Mouse (Mus musculus) kidney, embryonic 15.5 days (tissue): ENCODE results near the gene Tex13b. TPM values are rescaled to one million over a fixed set of nuclear protein-coding genes. Genes with fewer than 3 reads are reported as not detected.

Experiments used
- polyA plus RNA-seq: library from polyadenylated mRNA; unstranded; fragments of >200 nt; fragmentation: Nextera tagmentation; extraction: Ambion mirVana; gene quantifications from 2 replicates; pipeline ENCODE4 v1.2.1, GENCODE M21; 2015

Tex13b gene
- polyA plus RNA-seq, 1 experiment from 2014 or later: 0.14 TPM

Other genes with a start within 250 kb of the Tex13b start
- gene Tsc22d3, start 212.8 kb downstream of the Tex13b start, polyA plus RNA-seq: 98.2 and 98.7 TPM in 2 replicates
- gene Mid2, start 148.8 kb downstream of the Tex13b start, polyA plus RNA-seq: 5.1 and 5.5 TPM in 2 replicates
- 0.13 and 0.67 TPM in 2 replicates for gene Vsig1, start 94.2 kb upstream of the Tex13b start, polyA plus RNA-seq
- 51.3 and 56.3 TPM in 2 replicates for gene Psmd10, start 143.3 kb upstream of the Tex13b start, polyA plus RNA-seq
- 18.0 and 20.6 TPM in 2 replicates for gene Atg4a, start 143.5 kb upstream of the Tex13b start, polyA plus RNA-seq